19 mouse cellular contexts compared by ENCODE assay signal in genomic region chr11:98325191-98325820, GRCm38 (mm10). TPM values are rescaled to one million over a fixed set of nuclear protein-coding genes. Genes with fewer than 3 reads are reported as not detected.
A peak's percentile ranks its signal among the peaks of the same experiment; 100 is the strongest.
DNase-seq lines count a peak whose midpoint lies in the region; ATAC-seq and TF ChIP-seq lines count a peak whose summit lies in the region.
"Had no signal": no experiment of that assay in that cellular context is flagged by ENCODE, and none has a peak within 500 bp of the region (broad histone marks: within the 10 kb centered on the region; RNA-seq: fewer than 3 reads in every experiment).

No protein-coding gene starts in this region.

- no peak for TF ChIP-seq CTCF in forebrain, postnatal 0 days (IDR thresholded peaks at IDR 0.05; ENCODE audit: low read depth)

- H3K9ac ChIP-seq in hindbrain, embryonic 12.5 days, result no peak overlapping the region
- peak overlapping the region; percentile 84 for H3K9ac ChIP-seq in forebrain, postnatal 0 days
- H3K9ac ChIP-seq in kidney, embryonic 14.5 days (ENCODE audit: low read depth, low read length), result no peak overlapping the region
- H3K9ac ChIP-seq: lung, embryonic 15.5 days had no signal

- peaks cover 25% of the 10 kb centered on the region for H3K4me1 ChIP-seq in hindbrain, embryonic 12.5 days
- H3K4me1 ChIP-seq in hindbrain, embryonic 10.5 days (replicated peaks), result peaks cover 33% of the 10 kb centered on the region
- peaks cover 8% of the 10 kb centered on the region; the same call in 1 of the 2 replicates for H3K4me1 ChIP-seq in forebrain, postnatal 0 days (ENCODE audit: insufficient read depth)
- H3K4me1 ChIP-seq in kidney, embryonic 14.5 days (ENCODE audit: control insufficient read depth, insufficient read depth, low read length), result peaks cover 15% of the 10 kb centered on the region

- H3K27me3 ChIP-seq in hindbrain, embryonic 12.5 days, result peaks cover 98% of the 10 kb centered on the region
- H3K27me3 ChIP-seq in hindbrain, embryonic 10.5 days (ENCODE audit: insufficient read depth, poor library complexity, severe bottlenecking), result peaks cover 100% of the 10 kb centered on the region
- H3K27me3 ChIP-seq in forebrain, postnatal 0 days (ENCODE audit: insufficient read depth, low read length), result peaks cover 28% of the 10 kb centered on the region
- H3K27me3 ChIP-seq in kidney, embryonic 14.5 days (ENCODE audit: control insufficient read depth, insufficient read depth, low read length), result peaks cover 100% of the 10 kb centered on the region

- H3K36me3 ChIP-seq in hindbrain, embryonic 12.5 days, result no peaks in the 10 kb centered on the region
- no peaks in the 10 kb centered on the region for H3K36me3 ChIP-seq in hindbrain, embryonic 10.5 days
- peaks cover 9% of the 10 kb centered on the region for H3K36me3 ChIP-seq in forebrain, postnatal 0 days (ENCODE audit: insufficient read depth)
- no peaks in the 10 kb centered on the region for H3K36me3 ChIP-seq in kidney, embryonic 14.5 days (ENCODE audit: control insufficient read depth, insufficient read depth, low read length)
- H3K36me3 ChIP-seq: embryonic facial prominence, embryonic 10.5 days; lung, embryonic 15.5 days had no signal

- WGBS in hindbrain, embryonic 12.5 days, result 4% methylated on average over 14 of the region's 14 CpGs
- 3% methylated on average over 14 of the region's 14 CpGs for WGBS in hindbrain, embryonic 10.5 days
- WGBS in forebrain, postnatal 0 days, result 4% methylated on average over 14 of the region's 14 CpGs
- WGBS in kidney, embryonic 14.5 days, result 4% methylated on average over 14 of the region's 14 CpGs

- DNase-seq in hindbrain, embryonic 10.5 days (ENCODE audit: low spot score), result no peak
- peak; percentile 35 to 57 for DNase-seq in cerebellum, adult 18-20 months
- peak; percentile 46 to 69 for DNase-seq in cerebellum, postnatal 25 days
- no peak for DNase-seq in forebrain, postnatal 0 days
- DNase-seq in layer of hippocampus, postnatal 14 days (ENCODE audit: low spot score in 2 of 2), result no peak
- DNase-seq: gastrocnemius, adult 2 months; heart, adult 2 months; thymus, adult 18-20 months had no signal

- no peak overlapping the region for H3K27ac ChIP-seq in hindbrain, embryonic 12.5 days
- H3K27ac ChIP-seq in hindbrain, embryonic 10.5 days, result no peak overlapping the region
- H3K27ac ChIP-seq in forebrain, postnatal 0 days (ENCODE audit: low read depth, low read length), result peak overlapping the region; percentile 95
- no peak overlapping the region for H3K27ac ChIP-seq in kidney, embryonic 14.5 days (ENCODE audit: low read depth, low read length)
- H3K27ac ChIP-seq: embryonic facial prominence, embryonic 10.5 days; gastrocnemius, adult 2 months; heart, adult 2 months; kidney, postnatal 0 days; lung, embryonic 15.5 days had no signal

- no peak overlapping the region for H3K4me2 ChIP-seq in hindbrain, embryonic 12.5 days (replicated peaks)
- peak overlapping the region; percentile 45 for H3K4me2 ChIP-seq in forebrain, postnatal 0 days (ENCODE audit: low read depth)
- no peak overlapping the region for H3K4me2 ChIP-seq in kidney, embryonic 14.5 days (replicated peaks; ENCODE audit: low read depth, low read length)
- H3K4me2 ChIP-seq: lung, embryonic 15.5 days had no signal

- H3K9me3 ChIP-seq in hindbrain, embryonic 12.5 days (replicated peaks), result no peaks in the 10 kb centered on the region
- H3K9me3 ChIP-seq in hindbrain, embryonic 10.5 days, result no peaks in the 10 kb centered on the region
- H3K9me3 ChIP-seq in forebrain, postnatal 0 days (ENCODE audit: low read length), result no peaks in the 10 kb centered on the region
- no peaks in the 10 kb centered on the region for H3K9me3 ChIP-seq in kidney, embryonic 14.5 days (ENCODE audit: control insufficient read depth, low read length)
- H3K9me3 ChIP-seq: embryonic facial prominence, embryonic 10.5 days; lung, embryonic 15.5 days had no signal

- no peak for ATAC-seq in hindbrain, embryonic 12.5 days (ENCODE audit: low FRiP score)
- no peak for ATAC-seq in forebrain, postnatal 0 days
- no peak for ATAC-seq in kidney, embryonic 14.5 days (ENCODE audit: low FRiP score, low TSS enrichment)
- no peak for ATAC-seq in erythroblast, adult 5-6 weeks (replicated peaks; ENCODE audit: low FRiP score, poor library complexity, severe bottlenecking)
- ATAC-seq: Patski had no signal

- peak overlapping the region; percentile 11; the same call in 1 of the 2 replicates for H3K4me3 ChIP-seq in hindbrain, embryonic 12.5 days
- H3K4me3 ChIP-seq in hindbrain, embryonic 10.5 days, result no peak overlapping the region
- peak overlapping the region; percentile 54 for H3K4me3 ChIP-seq in forebrain, postnatal 0 days (ENCODE audit: low read depth, low read length)
- H3K4me3 ChIP-seq in kidney, embryonic 14.5 days (ENCODE audit: low read length), result no peak overlapping the region
- H3K4me3 ChIP-seq: embryonic facial prominence, embryonic 10.5 days; gastrocnemius, adult 2 months; heart, adult 2 months; lung, embryonic 15.5 days had no signal

RNA-seq across cellular contexts. Expression of gene Neurod2, which starts 4.1 kb away (rescaled TPM):
- 7.2 and 10.2 TPM in 2 replicates for polyA plus RNA-seq in hindbrain, embryonic 12.5 days (2016; fragmentation: Nextera tagmentation; extraction: Ambion mirVana)
- polyA plus RNA-seq in hindbrain, embryonic 10.5 days (2016; fragmentation: Nextera tagmentation; extraction: Ambion mirVana), result 0.07 and 0.13 TPM in 2 replicates
- total RNA-seq in forebrain, postnatal 0 days (2014; rRNA removed), result 133 and 140 TPM in 2 replicates
- polyA plus RNA-seq in forebrain, postnatal 0 days (2015; fragmentation: Nextera tagmentation; extraction: Ambion mirVana), result 74.9 and 77.3 TPM in 2 replicates
- polyA plus RNA-seq in kidney, embryonic 14.5 days (2014; fragmentation: Nextera tagmentation; extraction: Ambion mirVana), result not detected in 2 replicates
- total RNA-seq in layer of hippocampus, postnatal 14 days (2021), result 100 to 1,000 TPM; 113 to 124 TPM
- not detected in 2 replicates for total RNA-seq in erythroblast, adult 5-6 weeks (2015; ENCODE audit: low replicate concordance)
- total RNA-seq in erythroblast, adult 5-6 weeks (2017; ENCODE audit: low replicate concordance), result not detected in 2 replicates
- total RNA-seq: gastrocnemius, adult 2 months; heart, adult 2 months; liver, adult 2 months; megakaryocyte progenitor cell, adult 5-6 weeks had no signal
- polyA plus RNA-seq: embryonic facial prominence, embryonic 10.5 days; heart, adult 2 months; heart, postnatal 0 days; kidney, postnatal 0 days; liver, adult 2 months; lung, embryonic 15.5 days; Patski had no signal

RNA-seq across cellular contexts. Expression of gene Ppp1r1b, which starts 22.9 kb away (rescaled TPM):
- polyA plus RNA-seq in hindbrain, embryonic 12.5 days (2016; fragmentation: Nextera tagmentation; extraction: Ambion mirVana), result 0.37 and 0.52 TPM in 2 replicates
- 1.0 and 1.3 TPM in 2 replicates for polyA plus RNA-seq in hindbrain, embryonic 10.5 days (2016; fragmentation: Nextera tagmentation; extraction: Ambion mirVana)
- 19.4 and 32.5 TPM in 2 replicates for total RNA-seq in forebrain, postnatal 0 days (2014; rRNA removed)
- polyA plus RNA-seq in forebrain, postnatal 0 days (2015; fragmentation: Nextera tagmentation; extraction: Ambion mirVana), result 91.4 and 121 TPM in 2 replicates
- polyA plus RNA-seq in kidney, embryonic 14.5 days (2014; fragmentation: Nextera tagmentation; extraction: Ambion mirVana), result 0.87 and 1.7 TPM in 2 replicates
- 10 to 100 TPM; 33.6 to 46.7 TPM for total RNA-seq in layer of hippocampus, postnatal 14 days (2021)
- not detected in 2 replicates for total RNA-seq in erythroblast, adult 5-6 weeks (2015; ENCODE audit: low replicate concordance)
- not detected in 2 replicates for total RNA-seq in erythroblast, adult 5-6 weeks (2017; ENCODE audit: low replicate concordance)
- total RNA-seq: gastrocnemius, adult 2 months; megakaryocyte progenitor cell, adult 5-6 weeks had no signal

RNA-seq across cellular contexts. Expression of gene Stard3, which starts 32.9 kb away (rescaled TPM):
- polyA plus RNA-seq in hindbrain, embryonic 12.5 days (2016; fragmentation: Nextera tagmentation; extraction: Ambion mirVana), result 49.0 and 50.0 TPM in 2 replicates
- 55.5 and 57.8 TPM in 2 replicates for polyA plus RNA-seq in hindbrain, embryonic 10.5 days (2016; fragmentation: Nextera tagmentation; extraction: Ambion mirVana)
- total RNA-seq in forebrain, postnatal 0 days (2014; rRNA removed), result 36.2 and 39.4 TPM in 2 replicates
- polyA plus RNA-seq in forebrain, postnatal 0 days (2015; fragmentation: Nextera tagmentation; extraction: Ambion mirVana), result 31.6 and 32.2 TPM in 2 replicates
- polyA plus RNA-seq in kidney, embryonic 14.5 days (2014; fragmentation: Nextera tagmentation; extraction: Ambion mirVana), result 34.9 and 42.0 TPM in 2 replicates
- total RNA-seq in layer of hippocampus, postnatal 14 days (2021), result 10 to 100 TPM; 22.6 to 24.8 TPM
- 8.5 and 9.2 TPM in 2 replicates for total RNA-seq in erythroblast, adult 5-6 weeks (2015; ENCODE audit: low replicate concordance)
- 2.8 and 6.0 TPM in 2 replicates for total RNA-seq in erythroblast, adult 5-6 weeks (2017; ENCODE audit: low replicate concordance)

RNA-seq across cellular contexts. Expression of gene Tcap, which starts 58.3 kb away (rescaled TPM):
- 0.31 and 1.7 TPM in 2 replicates for polyA plus RNA-seq in hindbrain, embryonic 12.5 days (2016; fragmentation: Nextera tagmentation; extraction: Ambion mirVana)
- polyA plus RNA-seq in hindbrain, embryonic 10.5 days (2016; fragmentation: Nextera tagmentation; extraction: Ambion mirVana), result 0.17 and 0.29 TPM in 2 replicates
- 0.23 TPM in 1 of 2 replicates, not detected in the other for total RNA-seq in forebrain, postnatal 0 days (2014; rRNA removed)
- not detected in 2 replicates for polyA plus RNA-seq in forebrain, postnatal 0 days (2015; fragmentation: Nextera tagmentation; extraction: Ambion mirVana)
- 1.3 and 2.3 TPM in 2 replicates for polyA plus RNA-seq in kidney, embryonic 14.5 days (2014; fragmentation: Nextera tagmentation; extraction: Ambion mirVana)
- 1 to 10 TPM in 1 of 2 experiments, under 1 TPM in 1; 0.94 to 1.3 TPM for total RNA-seq in layer of hippocampus, postnatal 14 days (2021)
- total RNA-seq in erythroblast, adult 5-6 weeks (2015; ENCODE audit: low replicate concordance), result not detected in 2 replicates
- not detected in 2 replicates for total RNA-seq in erythroblast, adult 5-6 weeks (2017; ENCODE audit: low replicate concordance)
- total RNA-seq: megakaryocyte progenitor cell, adult 5-6 weeks had no signal
- polyA plus RNA-seq: embryonic facial prominence, embryonic 10.5 days; intestine, embryonic 14.5 days; Patski had no signal

Comparison
In these comparisons a context has a peak if more than half of its experiments do, and no peak if none do; other contexts are left out.
1. H3K4me3 ChIP-seq: peak in hindbrain, embryonic 12.5 days (single experiment) and forebrain, postnatal 0 days (single experiment); none in hindbrain, embryonic 10.5 days (single experiment) and kidney, embryonic 14.5 days (single experiment).
2. DNase-seq: peak in cerebellum, adult 18-20 months (2 of 2) and cerebellum, postnatal 25 days (2 of 2); none in hindbrain, embryonic 10.5 days (single experiment), forebrain, postnatal 0 days (single experiment) and layer of hippocampus, postnatal 14 days (0 of 2).
3. RNA of gene Ppp1r1b, which starts 22.9 kb away (polyA plus RNA-seq): 91.4 to 121 TPM in forebrain, postnatal 0 days; 0.87 to 1.7 TPM in kidney, embryonic 14.5 days, 1.0 to 1.3 TPM in hindbrain, embryonic 10.5 days and 0.37 to 0.52 TPM in hindbrain, embryonic 12.5 days; every median in the first group is over 10 times any median in the second.